Mouse (Mus musculus) liver, adult (tissue): Measurements from ENCODE around the gene Dnajc6.

Experiments
- GATA4 ChIP-seq: IDR thresholded peaks from 2 replicates; pipeline ENCODE4 v1.6.1; 2014; ENCODE audit warnings: mild to moderate bottlenecking, low read length; ENCODE audit not compliant: insufficient replicate concordance

The Dnajc6 gene

DNA sequence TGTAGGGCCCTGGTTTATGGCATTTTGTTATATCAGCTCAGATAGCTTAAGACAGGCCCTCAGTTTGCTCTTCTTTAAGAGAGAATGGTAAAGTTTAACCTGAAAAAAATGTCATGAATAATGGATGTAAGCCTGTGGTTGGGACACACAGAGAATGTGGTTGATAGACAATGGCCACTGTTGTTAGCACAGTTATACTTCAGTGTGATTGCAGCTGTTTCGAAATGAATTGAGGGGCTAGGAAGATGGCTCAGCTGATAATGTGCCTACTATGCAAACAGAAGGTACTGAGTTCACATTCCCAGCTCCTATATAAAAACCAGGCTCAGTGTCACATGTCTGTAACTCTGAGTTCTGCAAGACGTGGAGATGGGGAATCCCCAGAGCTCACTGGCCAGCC lies 86.4 kb downstream of the Dnajc6 start:
- TF ChIP-seq GATA4 = no peak

DNA sequence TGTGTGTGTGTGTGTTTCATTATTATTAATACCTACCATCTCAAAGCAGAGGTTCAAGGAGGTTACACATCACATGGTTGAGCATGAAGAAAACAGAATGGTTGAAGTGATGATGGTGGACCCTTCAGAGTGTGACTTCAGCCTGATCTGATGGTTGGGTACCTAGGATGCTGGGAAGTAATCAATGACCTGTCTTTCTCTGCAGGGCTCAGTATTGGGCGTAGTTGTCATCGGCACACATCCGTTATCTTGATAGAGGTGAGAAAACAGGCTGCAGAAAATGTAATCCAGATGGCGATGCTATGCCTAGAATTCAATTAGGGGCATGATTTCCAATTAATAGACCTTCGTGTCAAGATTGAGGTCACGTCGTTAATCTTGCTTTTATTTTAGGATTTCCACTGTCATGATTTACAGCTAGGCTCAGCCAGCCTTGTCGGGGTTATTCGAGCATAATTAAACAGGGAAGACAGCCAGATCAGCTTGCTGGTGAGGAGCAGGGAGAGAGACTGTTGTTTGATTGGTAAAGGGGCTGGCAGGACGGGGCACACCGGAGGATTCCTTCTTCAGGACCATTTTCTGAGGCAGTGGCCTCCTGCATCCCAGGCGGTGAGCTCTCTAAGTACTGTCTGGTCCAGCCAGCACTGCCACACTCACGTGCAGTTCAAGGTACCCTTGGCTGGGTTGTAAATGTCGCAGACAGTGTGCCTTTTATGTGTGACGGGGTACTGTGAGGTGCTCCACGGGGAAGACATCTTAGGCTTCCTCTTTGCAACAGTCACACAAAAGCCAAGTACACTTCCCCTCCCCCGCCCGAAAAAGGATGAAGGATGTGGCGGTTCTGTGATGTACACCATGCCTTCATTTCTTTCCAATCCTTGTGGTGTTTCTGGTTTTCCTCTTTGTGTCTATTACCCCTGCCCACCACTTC lies 88.3 kb downstream of the Dnajc6 start:
- TF ChIP-seq GATA4 = no peak

DNA sequence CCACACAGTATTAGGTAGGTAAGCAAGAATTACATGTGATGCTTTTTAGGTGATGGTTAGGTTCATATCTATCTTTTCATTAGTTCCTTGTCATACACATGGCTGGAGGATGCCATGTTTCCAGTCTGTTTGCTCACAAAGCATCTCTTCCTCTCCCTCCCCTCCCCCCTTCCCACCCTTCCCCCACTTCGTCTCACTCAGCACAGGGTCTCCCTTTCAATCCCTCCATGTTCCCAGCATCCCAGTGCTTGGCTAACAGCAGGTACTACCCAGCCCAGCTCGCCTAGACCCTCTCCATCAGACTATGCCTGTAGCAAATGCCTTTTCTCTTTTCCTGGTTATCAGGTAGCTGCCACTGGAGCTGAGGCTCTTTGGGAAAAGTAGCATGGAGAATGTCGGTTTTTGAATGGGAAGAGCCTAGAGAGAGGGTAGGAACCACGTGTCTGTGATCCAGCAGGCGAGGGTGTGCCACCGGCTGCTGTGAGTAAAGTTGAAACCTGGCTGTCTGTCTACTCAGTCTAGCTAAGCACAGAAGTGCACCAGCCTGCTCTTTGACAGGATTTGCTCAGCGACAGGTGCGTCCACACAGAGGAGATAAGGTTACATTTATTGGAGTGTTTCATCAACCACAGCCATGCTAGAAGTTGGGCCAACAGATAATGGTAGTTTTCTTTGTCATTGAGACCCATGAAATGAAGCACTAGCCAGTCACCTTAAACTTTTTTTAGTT lies 89.2 kb downstream of the Dnajc6 start:
- TF ChIP-seq GATA4 = no peak

- no peak for TF ChIP-seq GATA4
Observed at GRCm38 (mm10) chr4:101588932-101589331, 92.5 kb downstream of the Dnajc6 start.

DNA sequence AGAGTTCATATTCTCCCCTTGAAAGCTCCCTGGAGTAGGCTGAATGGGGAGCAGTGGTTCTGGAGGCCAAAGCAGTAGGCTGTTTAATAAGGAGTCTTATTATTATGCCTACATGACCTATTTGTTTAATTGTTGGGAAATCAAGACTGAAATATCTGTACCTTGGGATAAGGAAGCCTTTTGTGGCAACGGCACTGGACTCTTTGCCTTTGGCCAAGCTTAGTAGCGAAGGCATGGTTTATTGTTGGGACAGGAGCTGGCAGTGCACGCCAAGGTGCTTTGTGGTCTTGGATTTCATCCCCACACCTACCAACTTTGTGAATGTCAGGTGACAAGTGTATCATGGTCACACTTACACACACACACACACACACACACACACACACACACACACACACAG lies 93.3 kb downstream of the Dnajc6 start:
- no peak for TF ChIP-seq GATA4

- TF ChIP-seq GATA4 = no peak
Observed at GRCm38 (mm10) chr4:101591400-101591799, 95.0 kb downstream of the Dnajc6 start.

GRCm38 (mm10) chr4:101592466-101592865 lies 96.0 kb downstream of the Dnajc6 start:
- no peak for TF ChIP-seq GATA4

GRCm38 (mm10) chr4:101601758-101602157 lies 105.3 kb downstream of the Dnajc6 start:
- no peak for TF ChIP-seq GATA4

DNA sequence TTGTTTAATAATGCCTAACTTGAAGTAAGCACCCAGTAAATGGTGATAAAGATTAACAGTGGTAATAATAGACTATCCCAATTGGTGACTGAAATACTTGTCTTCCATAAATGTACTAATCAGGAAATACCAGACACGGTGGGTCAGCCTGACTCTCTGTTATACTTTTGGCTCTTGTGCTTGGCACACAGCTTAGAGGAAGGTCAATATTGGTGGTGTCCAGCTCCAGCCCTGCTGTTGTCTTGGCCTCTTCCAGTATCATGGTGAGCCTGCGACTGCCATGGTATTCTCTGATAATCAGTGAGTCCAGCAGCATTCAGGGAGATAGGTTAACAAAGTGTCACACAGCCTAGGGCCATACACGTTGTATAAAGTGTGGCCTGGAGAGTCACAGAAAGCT lies 107.2 kb downstream of the Dnajc6 start:
- no peak for TF ChIP-seq GATA4

DNA sequence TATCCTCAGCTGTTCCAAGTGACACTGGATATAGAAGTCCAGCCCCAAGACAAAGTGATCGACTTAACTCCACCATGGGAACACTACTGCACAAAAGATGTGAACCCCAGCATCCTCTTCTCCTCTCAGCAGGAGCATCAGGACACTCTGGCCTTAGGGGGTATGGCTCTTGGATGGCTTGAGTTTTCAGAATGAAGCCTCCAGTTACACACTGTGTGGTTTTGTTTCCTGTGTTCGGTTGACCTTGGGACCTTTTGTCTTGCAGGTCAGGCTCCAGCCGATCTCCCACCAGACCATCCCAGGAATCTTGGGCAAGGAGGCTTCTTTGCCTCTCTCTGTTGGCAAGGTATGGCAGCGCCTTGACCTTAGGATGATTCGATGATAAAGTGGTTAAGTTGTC lies 120.1 kb downstream of the Dnajc6 start:
- TF ChIP-seq GATA4 = no peak

- TF ChIP-seq GATA4 = no peak
Observed at GRCm38 (mm10) chr4:101617742-101618141, 121.3 kb downstream of the Dnajc6 start.

- no peak for TF ChIP-seq GATA4
Observed at GRCm38 (mm10) chr4:101620206-101620605, 123.8 kb downstream of the Dnajc6 start.

DNA sequence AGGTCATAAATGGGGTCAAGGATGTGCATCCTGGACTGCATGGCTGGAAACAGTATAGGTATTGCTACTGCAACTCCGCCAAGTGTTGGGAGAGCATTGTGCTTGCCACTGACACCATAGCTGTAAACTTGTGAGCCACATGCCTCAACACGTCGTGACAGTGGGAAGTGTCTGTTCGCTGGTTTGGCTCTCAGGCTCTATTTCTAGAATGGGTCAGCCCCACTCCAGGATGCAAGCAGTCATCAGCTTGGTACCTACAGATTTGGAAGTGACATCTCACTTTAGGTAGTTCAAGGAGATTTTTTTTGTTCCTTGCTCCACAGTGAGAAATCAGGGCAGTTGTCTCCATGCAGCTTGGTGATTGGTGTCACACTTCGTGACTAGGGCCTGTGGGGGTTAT lies 124.8 kb downstream of the Dnajc6 start:
- no peak for TF ChIP-seq GATA4

GRCm38 (mm10) chr4:101625278-101625677 lies 128.8 kb downstream of the Dnajc6 start:
- TF ChIP-seq GATA4 = no peak

DNA sequence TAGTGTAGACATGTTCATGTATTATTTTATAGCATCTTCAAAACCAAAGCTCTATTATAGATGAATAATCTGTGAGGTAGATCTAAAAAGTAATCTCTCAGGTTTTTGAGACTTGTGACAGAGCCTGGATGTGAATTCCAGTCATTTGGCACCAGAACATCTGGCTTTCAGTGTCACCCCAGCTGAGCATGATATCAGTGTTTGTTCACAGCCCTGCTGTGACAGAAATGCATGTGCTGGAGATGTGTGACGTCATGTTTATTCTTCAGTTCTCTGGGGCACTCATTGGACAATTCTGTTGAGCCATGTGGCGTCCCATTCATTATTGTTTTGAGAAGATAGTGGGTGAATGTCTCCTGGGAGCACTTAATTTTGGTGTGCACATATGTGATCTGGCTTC lies 139.1 kb downstream of the Dnajc6 start:
- TF ChIP-seq GATA4 = no peak

DNA sequence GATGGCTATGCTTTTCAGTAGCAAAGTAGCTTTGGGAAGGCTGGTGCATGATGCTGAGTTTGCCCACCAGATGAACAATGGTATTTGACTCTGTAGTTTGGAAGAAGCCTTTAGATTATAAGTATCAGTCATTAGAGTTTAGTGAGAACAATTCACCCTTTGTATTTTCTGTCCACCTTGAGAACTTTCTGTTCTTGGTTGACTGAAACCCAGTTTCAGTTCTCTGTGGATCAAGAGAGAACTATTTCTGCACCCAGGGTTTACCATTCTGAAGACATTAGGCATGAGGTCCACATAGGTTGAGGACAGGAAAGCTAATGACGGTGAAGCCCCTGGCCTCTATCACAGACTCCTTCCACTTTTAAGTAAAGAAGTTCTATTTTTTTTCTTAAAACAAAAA lies 141.0 kb downstream of the Dnajc6 start:
- TF ChIP-seq GATA4 = no peak

- no peak for TF ChIP-seq GATA4
Observed at GRCm38 (mm10) chr4:101640631-101641030, 144.2 kb downstream of the Dnajc6 start.

DNA sequence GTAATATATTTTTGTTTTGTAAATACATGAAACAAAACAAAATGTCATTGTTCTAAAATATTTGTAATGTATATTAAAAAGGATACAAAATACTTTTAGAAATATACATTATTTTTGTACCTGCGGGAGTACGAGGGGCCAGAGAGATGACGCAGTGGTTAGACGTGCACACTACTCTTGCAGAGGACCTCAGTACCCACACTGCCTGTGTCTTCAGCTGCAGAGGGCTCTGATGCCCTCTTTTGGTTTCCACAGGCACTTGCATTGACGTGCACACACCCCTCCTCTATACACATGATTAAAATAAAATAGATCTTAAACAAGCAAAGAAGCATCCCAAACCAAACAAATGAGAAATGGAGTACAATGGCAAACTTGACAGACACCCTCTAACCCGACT lies 146.3 kb downstream of the Dnajc6 start:
- no peak for TF ChIP-seq GATA4
